Mouse (Mus musculus) megakaryocyte, embryonic 14.5 days (primary cell): ENCODE measurements at regions not wholly inside any gene's neighbourhood (a gene's known extent, or its start where the extent isn't known, plus 50 kb on each side); places are given as distances from the start of the nearest gene placed in this dataset.

Experiments
- FLI1 ChIP-seq: IDR thresholded peaks from 2 replicates; pipeline ENCODE4 v1.6.1; 2012; ENCODE audit warnings: low read length, inconsistent platforms, mixed read lengths
- GATA1 ChIP-seq: IDR thresholded peaks from 3 replicates; pipeline ENCODE4 v1.6.1; 2012; ENCODE audit warnings: mixed read lengths, low read length, inconsistent platforms, borderline replicate concordance

DNA sequence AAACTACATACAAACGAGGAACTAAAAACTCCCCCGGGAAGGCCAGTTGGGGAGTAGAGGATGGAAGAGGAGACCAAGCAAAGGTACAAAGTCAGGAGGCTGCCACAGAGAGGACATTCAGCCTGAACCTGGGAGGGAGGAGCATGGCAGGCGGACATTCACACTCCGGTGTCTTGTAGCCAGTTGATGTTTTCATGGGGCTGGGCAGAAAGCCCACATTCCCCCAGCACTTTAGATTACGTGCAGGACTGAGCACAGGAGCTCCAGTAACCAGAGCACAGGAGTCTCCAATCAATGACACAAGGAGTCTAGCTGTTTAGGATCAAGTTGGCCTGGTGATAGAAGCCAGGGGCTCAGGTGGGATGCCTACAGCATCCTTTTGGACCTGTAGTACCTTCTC is 360.1 kb downstream of the Pdcd6ip start:
- TF ChIP-seq GATA1 (no peak), FLI1 (no peak)
